Mouse (Mus musculus): ENCODE results near the gene Vax1. TPM values are rescaled to one million over a fixed set of nuclear protein-coding genes. Genes with fewer than 3 reads are reported as not detected.

Vax1 gene
- polyA plus RNA-seq, 1 experiment from 2014 or later: not detected

GRCm38 (mm10) chr19:59192491-59192890, 22.6 kb upstream of the Vax1 start:
- Histone ChIP-seq H3K4me1 (replicated peaks) (0 out of 2 replicates have a peak, but pooled peaks cover 5% of the 10 kb centered on the region), H3K27ac (replicated peaks) (no peak overlapping the region), H3K27me3 (peaks cover 94% of the 10 kb centered on the region), H3K36me3 (replicated peaks) (no peaks in the 10 kb centered on the region), H3K4me2 (no peak overlapping the region), H3K9me3 (replicated peaks) (no peaks in the 10 kb centered on the region), H3K4me3 (replicated peaks) (no peak overlapping the region), H3K9ac (no peak overlapping the region)
- WGBS (ENCODE audit: insufficient replicate concordance): 6% methylated on average over 2 of the region's 2 CpGs
- no peak for ATAC-seq (ENCODE audit: insufficient read depth)

- no peak for ATAC-seq (ENCODE audit: insufficient read depth)
- peaks cover 92% of the 10 kb centered on the region for H3K27me3 ChIP-seq
These were observed 21.3 kb upstream of the Vax1 start for GRCm38 (mm10) chr19:59191123-59191505.

GRCm38 (mm10) chr19:59190431-59191122, 20.7 kb upstream of the Vax1 start:
- Histone ChIP-seq H3K27me3 (peaks cover 92% of the 10 kb centered on the region), H3K4me3 (replicated peaks) (no peak overlapping the region), H3K9ac (no peak overlapping the region), H3K9me3 (replicated peaks) (no peaks in the 10 kb centered on the region), H3K4me2 (no peak overlapping the region), H3K4me1 (replicated peaks) (0 out of 2 replicates have a peak, but pooled peaks cover 5% of the 10 kb centered on the region), H3K36me3 (replicated peaks) (no peaks in the 10 kb centered on the region), H3K27ac (replicated peaks) (no peak overlapping the region)
- ATAC-seq (ENCODE audit: insufficient read depth): no peak
- 4% methylated on average over 8 of the region's 8 CpGs for WGBS (ENCODE audit: insufficient replicate concordance)

More at GRCm38 (mm10) chr19:59191123-59191505, 21.3 kb upstream of the Vax1 start:
- no peaks in the 10 kb centered on the region for H3K9me3 ChIP-seq (replicated peaks)
- H3K36me3 ChIP-seq (replicated peaks): no peaks in the 10 kb centered on the region
- H3K9ac ChIP-seq: no peak overlapping the region
- H3K4me2 ChIP-seq: no peak overlapping the region
- H3K4me3 ChIP-seq (replicated peaks): no peak overlapping the region
- no peak overlapping the region for H3K27ac ChIP-seq (replicated peaks)
- H3K4me1 ChIP-seq (replicated peaks): 0 out of 2 replicates have a peak, but pooled peaks cover 5% of the 10 kb centered on the region
- 10% methylated on average over 4 of the region's 4 CpGs for WGBS (ENCODE audit: insufficient replicate concordance)

- no peak overlapping the region for H3K4me3 ChIP-seq (replicated peaks)
- no peak overlapping the region for H3K4me2 ChIP-seq
- no peak for ATAC-seq (ENCODE audit: insufficient read depth)
- peaks cover 86% of the 10 kb centered on the region for H3K27me3 ChIP-seq
- H3K9ac ChIP-seq: no peak overlapping the region
- H3K9me3 ChIP-seq (replicated peaks): no peaks in the 10 kb centered on the region
- H3K36me3 ChIP-seq (replicated peaks): no peaks in the 10 kb centered on the region
- 18% methylated on average over 4 of the region's 4 CpGs for WGBS (ENCODE audit: insufficient replicate concordance)
- 0 out of 2 replicates have a peak, but pooled peaks cover 2% of the 10 kb centered on the region for H3K4me1 ChIP-seq (replicated peaks)
- no peak overlapping the region for H3K27ac ChIP-seq (replicated peaks)
These were observed 19.1 kb upstream of the Vax1 start for GRCm38 (mm10) chr19:59188981-59189380.

- peaks cover 52% of the 10 kb centered on the region for H3K27me3 ChIP-seq
- H3K27ac ChIP-seq (replicated peaks): no peak overlapping the region
- no peak for ATAC-seq (ENCODE audit: insufficient read depth)
- H3K4me3 ChIP-seq (replicated peaks): no peak overlapping the region
- no peaks in the 10 kb centered on the region for H3K4me1 ChIP-seq (replicated peaks)
- H3K9ac ChIP-seq: no peak overlapping the region
- H3K36me3 ChIP-seq (replicated peaks): no peaks in the 10 kb centered on the region
- WGBS (ENCODE audit: insufficient replicate concordance): 17% methylated on average over 3 of the region's 3 CpGs
- H3K9me3 ChIP-seq (replicated peaks): no peaks in the 10 kb centered on the region
- no peak overlapping the region for H3K4me2 ChIP-seq
These were observed 14.1 kb upstream of the Vax1 start for GRCm38 (mm10) chr19:59184000-59184399.

- H3K36me3 ChIP-seq (replicated peaks): no peaks in the 10 kb centered on the region
- ATAC-seq (ENCODE audit: insufficient read depth): no peak
- 12% methylated on average over 6 of the region's 6 CpGs for WGBS (ENCODE audit: insufficient replicate concordance)
- H3K4me1 ChIP-seq (replicated peaks): peaks cover 6% of the 10 kb centered on the region; the same call in 1 of the 2 replicates
- H3K27me3 ChIP-seq: peaks cover 89% of the 10 kb centered on the region
- no peaks in the 10 kb centered on the region for H3K9me3 ChIP-seq (replicated peaks)
- no peak overlapping the region for H3K27ac ChIP-seq (replicated peaks)
- H3K9ac ChIP-seq: no peak overlapping the region
- no peak overlapping the region for H3K4me3 ChIP-seq (replicated peaks)
- no peak overlapping the region for H3K4me2 ChIP-seq
These were observed 3.6 kb upstream of the Vax1 start for GRCm38 (mm10) chr19:59173341-59174015.

GRCm38 (mm10) chr19:59172781-59173180, 2.9 kb upstream of the Vax1 start:
- Histone ChIP-seq H3K9ac (no peak overlapping the region), H3K27me3 (peaks cover 92% of the 10 kb centered on the region), H3K27ac (replicated peaks) (no peak overlapping the region), H3K4me3 (replicated peaks) (no peak overlapping the region), H3K36me3 (replicated peaks) (no peaks in the 10 kb centered on the region), H3K4me2 (no peak overlapping the region), H3K4me1 (replicated peaks) (peaks cover 6% of the 10 kb centered on the region; the same call in 1 of the 2 replicates), H3K9me3 (replicated peaks) (no peaks in the 10 kb centered on the region)
- WGBS (ENCODE audit: insufficient replicate concordance): 4% methylated on average over 3 of the region's 3 CpGs
- ATAC-seq (ENCODE audit: insufficient read depth): no peak

- no peak overlapping the region for H3K4me3 ChIP-seq (replicated peaks)
- H3K9me3 ChIP-seq (replicated peaks): no peaks in the 10 kb centered on the region
- H3K27me3 ChIP-seq: peaks cover 96% of the 10 kb centered on the region
- no peak for ATAC-seq (ENCODE audit: insufficient read depth)
- H3K4me2 ChIP-seq: no peak overlapping the region
- no peaks in the 10 kb centered on the region for H3K36me3 ChIP-seq (replicated peaks)
- no peak overlapping the region for H3K27ac ChIP-seq (replicated peaks)
- H3K9ac ChIP-seq: no peak overlapping the region
- WGBS (ENCODE audit: insufficient replicate concordance): 3% methylated on average over 19 of the region's 19 CpGs
- peaks cover 6% of the 10 kb centered on the region; the same call in 1 of the 2 replicates for H3K4me1 ChIP-seq (replicated peaks)
These were observed 2.0 kb upstream of the Vax1 start for GRCm38 (mm10) chr19:59171871-59172245.

- Histone ChIP-seq H3K4me2 (no peak overlapping the region), H3K4me1 (replicated peaks) (peaks cover 6% of the 10 kb centered on the region; the same call in 1 of the 2 replicates), H3K9me3 (replicated peaks) (no peaks in the 10 kb centered on the region), H3K27ac (replicated peaks) (no peak overlapping the region), H3K4me3 (replicated peaks) (no peak overlapping the region), H3K27me3 (peaks cover 97% of the 10 kb centered on the region), H3K9ac (no peak overlapping the region), H3K36me3 (replicated peaks) (no peaks in the 10 kb centered on the region)
- ATAC-seq (ENCODE audit: insufficient read depth): no peak
- WGBS (ENCODE audit: insufficient replicate concordance): 2% methylated on average over 38 of the region's 38 CpGs
These were observed 1.5 kb upstream of the Vax1 start for GRCm38 (mm10) chr19:59171151-59171870.

GRCm38 (mm10) chr19:59170766-59171095, 875 bp upstream of the Vax1 start:
- Histone ChIP-seq H3K9ac (no peak overlapping the region), H3K27me3 (peaks cover 98% of the 10 kb centered on the region), H3K9me3 (replicated peaks) (no peaks in the 10 kb centered on the region), H3K36me3 (replicated peaks) (no peaks in the 10 kb centered on the region), H3K27ac (replicated peaks) (no peak overlapping the region), H3K4me2 (no peak overlapping the region), H3K4me3 (replicated peaks) (no peak overlapping the region), H3K4me1 (replicated peaks) (peaks cover 6% of the 10 kb centered on the region; the same call in 1 of the 2 replicates)
- ATAC-seq (ENCODE audit: insufficient read depth): no peak
- WGBS (ENCODE audit: insufficient replicate concordance): 1% methylated on average over 6 of the region's 6 CpGs

Data from liver, embryonic 15.5 days (tissue).